Mouse (Mus musculus) mammary gland, adult 2 months (tissue): ENCODE data around the gene Speer4f1. TPM values are rescaled to one million over a fixed set of nuclear protein-coding genes. Genes with fewer than 3 reads are reported as not detected.

Source experiments
- polyA plus RNA-seq: library from polyadenylated mRNA; depleted of rRNA; stranded (reverse); fragments of >200 nt; gene quantifications from 2 replicates; pipeline ENCODE4 v1.2.3, GENCODE M21; 2012; ENCODE audit warnings: low replicate concordance; rRNA removed

The Speer4f1 gene
- not detected in 2 replicates for polyA plus RNA-seq

GRCm38 (mm10) chr5:17475798-17476197 is at the start of gene Speer4f1:
Gene Speer4f1, plus strand, starts transcription at chr5:17476098.

Other genes starting within 250 kb of the Speer4f1 start
- gene Speer4f2, start 102.9 kb upstream of the Speer4f1 start, polyA plus RNA-seq, result not detected in 2 replicates
- 8.0 and 13.6 TPM in 2 replicates for gene Sema3c, start 98.2 kb downstream of the Speer4f1 start, polyA plus RNA-seq